Mouse (Mus musculus): Measurements from ENCODE around the gene Ugt1a2.

Ugt1a2 gene

GRCm38 (mm10) chr1:88258881-88259642, 58.7 kb downstream of the Ugt1a2 start:
- DNase-seq = peak in 1 of 2 experiments; percentile 24

GRCm38 (mm10) chr1:88259643-88260024, 59.2 kb downstream of the Ugt1a2 start:
- DNase-seq = no peak

GRCm38 (mm10) chr1:88260114-88260513, 59.7 kb downstream of the Ugt1a2 start:
- peak in 1 of 2 experiments; percentile 36 for DNase-seq

GRCm38 (mm10) chr1:88260604-88261377, 60.4 kb downstream of the Ugt1a2 start:
- peak in 1 of 2 experiments; percentile 6 for DNase-seq

GRCm38 (mm10) chr1:88261706-88262105, 61.3 kb downstream of the Ugt1a2 start:
- peak in 1 of 2 experiments; percentile 23 for DNase-seq

GRCm38 (mm10) chr1:88262255-88262654, 61.9 kb downstream of the Ugt1a2 start:
- DNase-seq = peak in 1 of 2 experiments; percentile 15

GRCm38 (mm10) chr1:88262961-88263360, 62.6 kb downstream of the Ugt1a2 start:
- DNase-seq = no peak

- peak in 1 of 2 experiments; percentile 15 for DNase-seq
These were observed 63.4 kb downstream of the Ugt1a2 start for GRCm38 (mm10) chr1:88263778-88264177.

- no peak for DNase-seq
These were observed 64.0 kb downstream of the Ugt1a2 start for GRCm38 (mm10) chr1:88264237-88264868.

GRCm38 (mm10) chr1:88264869-88265240, 64.5 kb downstream of the Ugt1a2 start:
- peak in 1 of 2 experiments; percentile 12 for DNase-seq

- DNase-seq = peak in 1 of 2 experiments; percentile 17
These were observed 65.7 kb downstream of the Ugt1a2 start for GRCm38 (mm10) chr1:88266123-88266522.

- DNase-seq = no peak
These were observed 67.1 kb downstream of the Ugt1a2 start for GRCm38 (mm10) chr1:88267489-88267888.

GRCm38 (mm10) chr1:88268070-88268469, 67.7 kb downstream of the Ugt1a2 start:
- DNase-seq = no peak

Data from spleen, adult 18-20 months (tissue).